Mouse (Mus musculus): ENCODE data around the gene Mmgt2. TPM values are rescaled to one million over a fixed set of nuclear protein-coding genes. Genes with fewer than 3 reads are reported as not detected.
"Not testable (repeated sequence)": the region's sequence is repeated elsewhere in the genome, so short reads cannot be mapped to it uniquely, and the experiment has no call there.

The Mmgt2 gene
- polyA plus RNA-seq, 1 experiment from 2014 or later: 21.6 TPM

DNA sequence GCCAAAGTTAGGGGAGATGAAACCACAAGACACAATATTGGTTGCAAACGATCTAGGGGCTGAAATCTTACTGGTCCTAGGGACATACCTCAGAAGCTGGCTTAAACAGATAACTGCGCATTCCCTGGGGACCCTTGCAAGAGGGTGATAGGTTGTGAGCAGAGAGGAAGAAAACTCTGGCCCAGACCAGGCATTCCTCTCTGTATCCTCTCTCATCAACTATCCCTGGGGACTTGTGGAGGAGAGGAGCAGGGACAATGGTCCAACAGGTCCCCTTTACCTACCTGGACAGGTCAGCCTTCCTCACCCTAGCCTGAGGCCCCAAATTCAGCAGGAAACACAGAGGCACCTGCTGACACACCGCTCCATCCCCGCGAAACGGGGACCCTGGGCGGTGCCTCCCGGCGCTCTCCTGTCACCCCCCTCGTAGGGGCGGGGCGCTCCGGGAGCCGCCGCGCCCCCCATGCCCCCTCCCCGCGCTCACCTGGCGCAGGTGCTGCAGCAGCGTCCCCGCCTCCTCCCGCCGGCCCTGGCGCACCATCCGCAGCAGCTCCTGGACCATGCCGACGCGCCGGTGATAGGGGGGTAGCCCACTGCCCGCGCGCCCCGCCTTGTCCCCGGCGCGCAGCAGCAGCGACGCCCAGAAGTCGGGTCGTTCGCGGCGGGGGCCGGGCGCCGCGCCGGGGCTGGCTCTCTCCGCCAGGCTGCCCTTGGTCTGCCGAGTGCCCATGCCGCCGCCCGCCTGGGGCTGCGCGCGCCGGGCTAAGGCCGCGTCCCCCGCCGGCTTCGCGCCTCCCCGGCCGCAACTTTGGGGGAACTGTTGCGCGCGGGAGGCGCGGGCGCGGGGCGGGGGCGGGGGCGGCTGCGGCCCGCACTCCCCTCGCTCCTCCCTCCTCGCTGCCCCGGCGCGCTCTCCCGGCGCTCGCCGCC lies 538 bp upstream of the Mmgt2 start, which contains the start of gene Lrrc75a:
Gene Lrrc75a (minus strand): TSS at position 863 of the 930 bp plus-strand sequence.
- H3K9me3 ChIP-seq (ENCODE audit: control insufficient read depth, low read length): no peaks in the 10 kb centered on the region
- no peaks in the 10 kb centered on the region for H3K27me3 ChIP-seq (ENCODE audit: control insufficient read depth, insufficient read depth, low read length)
- H3K27ac ChIP-seq (replicated peaks; ENCODE audit: low read depth, low read length): peak within 1 kb of the TSS; percentile 63
- WGBS: under 1% methylated on average over 35 of the region's 86 CpGs
- H3K4me1 ChIP-seq (ENCODE audit: control insufficient read depth, insufficient read depth, low read length): peaks cover 38% of the 10 kb centered on the region
- ATAC-seq (ENCODE audit: low FRiP score, low TSS enrichment): peak; percentile 75
- peak within 1 kb of the TSS; percentile 85 for H3K9ac ChIP-seq (replicated peaks; ENCODE audit: low read length)
- peak within 1 kb of the TSS; percentile 77 for H3K4me3 ChIP-seq (replicated peaks; ENCODE audit: low read depth, low read length)
- H3K4me2 ChIP-seq (ENCODE audit: low read length): peak within 1 kb of the TSS; percentile 96
- no peaks in the 10 kb centered on the region for H3K36me3 ChIP-seq (ENCODE audit: control insufficient read depth, insufficient read depth, low read length)
- peak; percentile 71 for DNase-seq

DNA sequence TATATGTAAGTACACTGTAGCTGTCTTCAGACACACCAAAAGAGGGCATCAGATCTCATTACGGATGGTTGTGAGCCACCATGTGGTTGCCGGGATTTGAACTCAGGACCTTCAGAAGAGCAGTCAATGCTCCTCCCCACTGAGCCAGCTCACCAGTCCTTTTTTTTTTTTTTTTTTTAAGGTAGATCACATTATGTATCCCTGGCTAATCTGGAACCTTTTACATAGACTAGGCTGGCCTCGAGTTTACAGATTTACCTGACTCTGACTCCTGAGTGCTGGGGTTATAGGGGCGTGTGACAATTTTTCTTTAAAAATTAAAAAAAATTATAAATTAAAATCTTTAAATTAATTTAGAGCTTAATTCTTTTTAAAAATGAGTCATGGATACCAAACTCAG lies 1.3 kb downstream of the Mmgt2 start:
- WGBS: 89% methylated on average over 4 of the region's 4 CpGs
- peaks cover 28% of the 10 kb centered on the region for H3K4me1 ChIP-seq (ENCODE audit: control insufficient read depth, insufficient read depth, low read length)
- not testable (repeated sequence) for ATAC-seq (ENCODE audit: low FRiP score, low TSS enrichment); H3K4me2 ChIP-seq (ENCODE audit: low read length); H3K36me3 ChIP-seq (ENCODE audit: control insufficient read depth, insufficient read depth, low read length); H3K9ac ChIP-seq (replicated peaks; ENCODE audit: low read length); H3K4me3 ChIP-seq (replicated peaks; ENCODE audit: low read depth, low read length); H3K9me3 ChIP-seq (ENCODE audit: control insufficient read depth, low read length); H3K27ac ChIP-seq (replicated peaks; ENCODE audit: low read depth, low read length); DNase-seq; H3K27me3 ChIP-seq (ENCODE audit: control insufficient read depth, insufficient read depth, low read length)

GRCm38 (mm10) chr11:62651563-62651962 lies 3.1 kb downstream of the Mmgt2 start:
- no peaks in the 10 kb centered on the region for H3K36me3 ChIP-seq (ENCODE audit: control insufficient read depth, insufficient read depth, low read length)
- H3K4me2 ChIP-seq (ENCODE audit: low read length): no peak overlapping the region
- 93% methylated on average over 3 of the region's 3 CpGs for WGBS
- H3K9me3 ChIP-seq (ENCODE audit: control insufficient read depth, low read length): no peaks in the 10 kb centered on the region
- peaks cover 11% of the 10 kb centered on the region for H3K4me1 ChIP-seq (ENCODE audit: control insufficient read depth, insufficient read depth, low read length)
- no peak for ATAC-seq (ENCODE audit: low FRiP score, low TSS enrichment)
- no peak overlapping the region for H3K4me3 ChIP-seq (replicated peaks; ENCODE audit: low read depth, low read length)
- H3K27me3 ChIP-seq (ENCODE audit: control insufficient read depth, insufficient read depth, low read length): no peaks in the 10 kb centered on the region
- DNase-seq: no peak
- H3K27ac ChIP-seq (replicated peaks; ENCODE audit: low read depth, low read length): no peak overlapping the region
- no peak overlapping the region for H3K9ac ChIP-seq (replicated peaks; ENCODE audit: low read length)

GRCm38 (mm10) chr11:62652080-62652479 lies 3.6 kb downstream of the Mmgt2 start:
- no peak overlapping the region for H3K27ac ChIP-seq (replicated peaks; ENCODE audit: low read depth, low read length)
- H3K9me3 ChIP-seq (ENCODE audit: control insufficient read depth, low read length): no peaks in the 10 kb centered on the region
- 97% methylated on average over 3 of the region's 3 CpGs for WGBS

DNA sequence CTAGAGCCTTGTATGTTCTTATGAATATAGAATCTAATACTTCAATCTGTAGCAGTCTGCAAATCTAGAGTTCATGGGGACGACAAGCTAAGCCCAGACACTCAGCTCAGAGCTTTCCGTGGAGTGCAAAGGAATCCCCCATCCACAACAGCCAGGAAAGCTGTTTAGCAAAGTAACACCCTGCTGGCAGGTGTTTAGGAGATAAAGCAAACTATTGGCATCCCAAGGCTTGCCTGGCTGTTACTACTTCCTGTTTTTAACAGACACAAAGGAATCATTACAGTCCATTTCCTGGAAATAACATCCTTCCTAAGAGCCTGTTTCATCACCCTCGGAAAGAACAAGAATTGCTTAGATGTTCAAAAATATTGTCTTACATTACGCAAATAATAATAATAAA lies 12.4 kb downstream of the Mmgt2 start:
- H3K27ac ChIP-seq (replicated peaks; ENCODE audit: low read depth, low read length): no peak overlapping the region
- no peak overlapping the region for H3K9ac ChIP-seq (replicated peaks; ENCODE audit: low read length)
- H3K36me3 ChIP-seq (ENCODE audit: control insufficient read depth, insufficient read depth, low read length): no peaks in the 10 kb centered on the region
- WGBS: 69% methylated on average over 4 of the region's 4 CpGs
- no peak for DNase-seq
- H3K9me3 ChIP-seq (ENCODE audit: control insufficient read depth, low read length): no peaks in the 10 kb centered on the region
- no peak overlapping the region for H3K4me3 ChIP-seq (replicated peaks; ENCODE audit: low read depth, low read length)
- no peaks in the 10 kb centered on the region for H3K27me3 ChIP-seq (ENCODE audit: control insufficient read depth, insufficient read depth, low read length)
- no peaks in the 10 kb centered on the region for H3K4me1 ChIP-seq (ENCODE audit: control insufficient read depth, insufficient read depth, low read length)
- ATAC-seq (ENCODE audit: low FRiP score, low TSS enrichment): no peak
- H3K4me2 ChIP-seq (ENCODE audit: low read length): no peak overlapping the region

More at GRCm38 (mm10) chr11:62652080-62652479, 3.6 kb downstream of the Mmgt2 start:
- no peaks in the 10 kb centered on the region for H3K27me3 ChIP-seq (ENCODE audit: control insufficient read depth, insufficient read depth, low read length)
- H3K36me3 ChIP-seq (ENCODE audit: control insufficient read depth, insufficient read depth, low read length): no peaks in the 10 kb centered on the region
- H3K9ac ChIP-seq (replicated peaks; ENCODE audit: low read length): no peak overlapping the region
- peaks cover 6% of the 10 kb centered on the region for H3K4me1 ChIP-seq (ENCODE audit: control insufficient read depth, insufficient read depth, low read length)
- DNase-seq (no peak), ATAC-seq (ENCODE audit: low FRiP score, low TSS enrichment) (no peak)
- no peak overlapping the region for H3K4me2 ChIP-seq (ENCODE audit: low read length)
- H3K4me3 ChIP-seq (replicated peaks; ENCODE audit: low read depth, low read length): no peak overlapping the region

- no peaks in the 10 kb centered on the region for H3K9me3 ChIP-seq (ENCODE audit: control insufficient read depth, low read length)
- no peak overlapping the region for H3K4me3 ChIP-seq (replicated peaks; ENCODE audit: low read depth, low read length)
- ATAC-seq (ENCODE audit: low FRiP score, low TSS enrichment) (no peak), DNase-seq (no peak)
- no peaks in the 10 kb centered on the region for H3K36me3 ChIP-seq (ENCODE audit: control insufficient read depth, insufficient read depth, low read length)
- no peaks in the 10 kb centered on the region for H3K27me3 ChIP-seq (ENCODE audit: control insufficient read depth, insufficient read depth, low read length)
- H3K9ac ChIP-seq (replicated peaks; ENCODE audit: low read length): no peak overlapping the region
- no peak overlapping the region for H3K27ac ChIP-seq (replicated peaks; ENCODE audit: low read depth, low read length)
- H3K4me2 ChIP-seq (ENCODE audit: low read length): no peak overlapping the region
- H3K4me1 ChIP-seq (ENCODE audit: control insufficient read depth, insufficient read depth, low read length): no peaks in the 10 kb centered on the region
- 89% methylated on average over 6 of the region's 6 CpGs for WGBS
These were observed 15.8 kb downstream of the Mmgt2 start for GRCm38 (mm10) chr11:62664250-62664649.

- H3K4me3 ChIP-seq (replicated peaks; ENCODE audit: low read depth, low read length): no peak overlapping the region
- no peak for ATAC-seq (ENCODE audit: low FRiP score, low TSS enrichment)
- no peak overlapping the region for H3K4me2 ChIP-seq (ENCODE audit: low read length)
- H3K4me1 ChIP-seq (ENCODE audit: control insufficient read depth, insufficient read depth, low read length): no peaks in the 10 kb centered on the region
- no peak overlapping the region for H3K9ac ChIP-seq (replicated peaks; ENCODE audit: low read length)
- no peaks in the 10 kb centered on the region for H3K27me3 ChIP-seq (ENCODE audit: control insufficient read depth, insufficient read depth, low read length)
- no peaks in the 10 kb centered on the region for H3K9me3 ChIP-seq (ENCODE audit: control insufficient read depth, low read length)
- WGBS: 92% methylated on average over 5 of the region's 5 CpGs
- H3K27ac ChIP-seq (replicated peaks; ENCODE audit: low read depth, low read length): no peak overlapping the region
- no peaks in the 10 kb centered on the region for H3K36me3 ChIP-seq (ENCODE audit: control insufficient read depth, insufficient read depth, low read length)
- no peak for DNase-seq
These were observed 20.5 kb downstream of the Mmgt2 start for GRCm38 (mm10) chr11:62668986-62669385.

GRCm38 (mm10) chr11:62669471-62669870 lies 21.0 kb downstream of the Mmgt2 start:
- DNase-seq: no peak
- no peak overlapping the region for H3K4me2 ChIP-seq (ENCODE audit: low read length)

GRCm38 (mm10) chr11:62670006-62670405 lies 21.5 kb downstream of the Mmgt2 start:
- no peak for ATAC-seq (ENCODE audit: low FRiP score, low TSS enrichment)
- H3K27ac ChIP-seq (replicated peaks; ENCODE audit: low read depth, low read length): no peak overlapping the region
- 94% methylated on average over 6 of the region's 6 CpGs for WGBS

More at GRCm38 (mm10) chr11:62669471-62669870, 21.0 kb downstream of the Mmgt2 start:
- Histone ChIP-seq H3K4me3 (replicated peaks; ENCODE audit: low read depth, low read length) (no peak overlapping the region), H3K27ac (replicated peaks; ENCODE audit: low read depth, low read length) (no peak overlapping the region), H3K9me3 (ENCODE audit: control insufficient read depth, low read length) (no peaks in the 10 kb centered on the region), H3K27me3 (ENCODE audit: control insufficient read depth, insufficient read depth, low read length) (no peaks in the 10 kb centered on the region), H3K9ac (replicated peaks; ENCODE audit: low read length) (no peak overlapping the region), H3K4me1 (ENCODE audit: control insufficient read depth, insufficient read depth, low read length) (no peaks in the 10 kb centered on the region), H3K36me3 (ENCODE audit: control insufficient read depth, insufficient read depth, low read length) (no peaks in the 10 kb centered on the region)
- 69% methylated on average over 12 of the region's 12 CpGs for WGBS
- no peak for ATAC-seq (ENCODE audit: low FRiP score, low TSS enrichment)

More at GRCm38 (mm10) chr11:62670006-62670405, 21.5 kb downstream of the Mmgt2 start:
- Histone ChIP-seq H3K9me3 (ENCODE audit: control insufficient read depth, low read length) (no peaks in the 10 kb centered on the region), H3K27me3 (ENCODE audit: control insufficient read depth, insufficient read depth, low read length) (no peaks in the 10 kb centered on the region), H3K4me2 (ENCODE audit: low read length) (no peak overlapping the region), H3K4me1 (ENCODE audit: control insufficient read depth, insufficient read depth, low read length) (no peaks in the 10 kb centered on the region), H3K9ac (replicated peaks; ENCODE audit: low read length) (no peak overlapping the region), H3K4me3 (replicated peaks; ENCODE audit: low read depth, low read length) (no peak overlapping the region), H3K36me3 (ENCODE audit: control insufficient read depth, insufficient read depth, low read length) (no peaks in the 10 kb centered on the region)
- no peak for DNase-seq

All from midbrain, embryonic 14.5 days (tissue).